In the genomic region with DNA sequence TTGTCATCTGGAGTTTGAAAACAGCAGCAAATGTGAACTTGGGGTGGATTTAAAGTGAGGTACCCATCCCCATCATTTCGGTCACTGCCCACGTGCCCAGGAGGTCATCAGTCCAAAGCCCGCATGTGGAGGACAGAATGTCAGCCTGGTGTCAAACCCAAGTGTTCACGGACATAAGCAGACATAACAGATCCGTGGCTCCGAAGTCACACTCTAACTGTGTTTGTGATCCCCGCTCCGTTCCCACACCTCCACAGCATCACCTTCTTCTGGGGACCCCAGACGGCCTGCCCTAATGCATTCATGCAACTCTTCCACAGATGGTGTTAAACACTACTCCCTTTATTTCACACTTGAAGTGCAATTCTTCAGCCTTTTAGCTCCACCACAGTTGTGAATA, we compare ENCODE assay signal across 19 mouse cellular contexts.
"Had no signal": no experiment of that assay in that cellular context is flagged by ENCODE, and none has a peak within 500 bp of the region (broad histone marks: within the 10 kb centered on the region; RNA-seq: fewer than 3 reads in every experiment).

No protein-coding gene starts in this region.

- DNase-seq: lung, adult 18-20 months; lung, embryonic 14.5 days; lung, postnatal 10 days; lung, postnatal 4 days; midbrain, embryonic 14.5 days; retina, postnatal 1 day; right cerebral cortex, adult 18-20 months; right cerebral cortex, postnatal 25 days; right cerebral cortex, postnatal 4 days; spleen, adult 18-20 months; thymus, adult 18-20 months; thymus, postnatal 14 days; thymus, postnatal 36 days had no signal

- H3K9ac ChIP-seq: lung, embryonic 14.5 days; midbrain, embryonic 12.5 days; neural tube, embryonic 13.5 days; neural tube, embryonic 15.5 days had no signal

- H3K4me3 ChIP-seq: midbrain, embryonic 10.5 days; midbrain, embryonic 12.5 days; myocyte; neural tube, embryonic 13.5 days; neural tube, embryonic 15.5 days had no signal

- H3K9me3 ChIP-seq: midbrain, embryonic 10.5 days; midbrain, embryonic 12.5 days; neural tube, embryonic 13.5 days; neural tube, embryonic 15.5 days had no signal

- H3K27ac ChIP-seq: midbrain, embryonic 12.5 days; neural tube, embryonic 13.5 days; neural tube, embryonic 15.5 days had no signal

- ATAC-seq: midbrain, embryonic 16.5 days had no signal

- H3K27me3 ChIP-seq: midbrain, embryonic 12.5 days; neural tube, embryonic 13.5 days; neural tube, embryonic 15.5 days had no signal

- H3K4me2 ChIP-seq: lung, embryonic 14.5 days; midbrain, embryonic 12.5 days; neural tube, embryonic 13.5 days; neural tube, embryonic 15.5 days had no signal

- H3K36me3 ChIP-seq: midbrain, embryonic 10.5 days; midbrain, embryonic 12.5 days; neural tube, embryonic 13.5 days; neural tube, embryonic 15.5 days had no signal
